Mouse (Mus musculus): Measurements from ENCODE around the gene Abhd12b. TPM values are rescaled to one million over a fixed set of nuclear protein-coding genes. Genes with fewer than 3 reads are reported as not detected.

Abhd12b gene
- total RNA-seq, 2 experiments from 2014 or later = not detected

DNA sequence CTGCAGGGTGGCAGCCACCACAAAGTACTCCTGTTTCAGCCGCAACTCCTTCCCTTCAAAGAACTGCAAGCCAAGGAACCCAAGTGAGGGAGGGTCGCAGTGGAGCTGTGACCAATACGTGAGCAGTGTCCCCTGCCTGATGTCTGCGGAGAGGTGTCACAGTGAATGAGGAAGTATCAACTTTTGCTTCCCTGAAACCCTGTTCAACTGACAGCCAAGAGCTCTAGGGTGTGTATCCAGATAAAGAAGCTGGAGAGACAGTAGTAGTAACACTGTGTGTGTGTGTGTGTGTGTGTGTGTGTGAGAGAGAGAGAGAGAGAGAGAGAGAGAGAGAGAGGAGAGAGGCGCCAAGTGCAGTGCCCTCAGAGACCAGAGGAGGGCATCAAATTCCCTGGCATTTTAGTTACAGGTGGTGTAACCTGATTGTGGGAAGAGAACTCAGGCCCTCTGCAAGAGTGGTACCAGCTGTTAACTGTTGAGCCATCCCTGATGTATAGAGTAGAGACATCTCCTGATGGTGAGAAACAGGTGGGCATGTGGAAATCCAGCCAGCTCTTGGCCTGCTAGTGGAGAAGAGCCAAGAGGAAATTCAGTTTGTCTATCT lies 48.1 kb downstream of the Abhd12b start:
- DNase-seq (ENCODE audit: low spot score in 2 of 2) = no peak

GRCm38 (mm10) chr12:70204433-70204832 lies 50.5 kb downstream of the Abhd12b start:
- DNase-seq (ENCODE audit: low spot score in 2 of 2) = no peak

DNA sequence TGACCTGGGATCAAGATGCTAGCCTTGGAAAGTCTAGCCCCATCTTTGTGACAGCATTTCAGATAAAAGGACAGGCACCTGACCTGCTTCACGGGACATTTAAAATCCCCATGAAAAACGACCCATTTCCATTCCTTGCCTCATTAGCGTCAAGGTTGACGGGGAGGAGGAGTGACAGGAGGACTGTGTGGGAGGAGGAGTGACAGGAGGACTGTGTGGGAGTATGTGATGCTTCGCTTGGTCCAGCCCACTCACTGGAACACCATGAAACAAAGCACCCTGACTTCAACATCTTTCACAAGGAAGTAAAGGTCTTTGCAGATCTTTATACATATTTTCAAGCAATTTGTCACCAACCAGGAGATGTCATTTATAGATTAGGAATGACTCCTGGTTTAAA lies 54.3 kb downstream of the Abhd12b start:
- DNase-seq (ENCODE audit: low spot score in 2 of 2) = no peak

GRCm38 (mm10) chr12:70212501-70212900 lies 58.6 kb downstream of the Abhd12b start:
- DNase-seq (ENCODE audit: low spot score in 2 of 2) = no peak

DNA sequence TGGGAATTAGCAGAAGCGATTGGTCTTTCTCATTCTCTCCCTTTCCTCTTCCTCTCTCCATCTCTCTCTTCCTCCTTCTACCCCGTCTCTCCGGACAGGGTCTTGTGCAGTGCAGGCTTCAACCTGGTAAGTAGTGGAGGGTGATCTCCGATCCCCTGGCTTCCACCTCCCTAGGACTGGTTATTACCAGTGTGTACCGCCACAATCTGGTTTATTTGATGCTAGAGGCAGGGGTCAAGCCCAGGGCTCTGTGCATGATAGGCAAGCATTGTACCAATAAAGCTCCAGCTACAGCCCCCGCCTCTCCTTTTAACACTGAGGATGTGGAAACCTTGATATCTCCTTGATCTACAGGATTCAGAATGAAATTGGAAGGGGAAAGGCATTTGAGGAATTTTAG lies 59.7 kb downstream of the Abhd12b start:
- no peak for DNase-seq (ENCODE audit: low spot score in 2 of 2)

DNA sequence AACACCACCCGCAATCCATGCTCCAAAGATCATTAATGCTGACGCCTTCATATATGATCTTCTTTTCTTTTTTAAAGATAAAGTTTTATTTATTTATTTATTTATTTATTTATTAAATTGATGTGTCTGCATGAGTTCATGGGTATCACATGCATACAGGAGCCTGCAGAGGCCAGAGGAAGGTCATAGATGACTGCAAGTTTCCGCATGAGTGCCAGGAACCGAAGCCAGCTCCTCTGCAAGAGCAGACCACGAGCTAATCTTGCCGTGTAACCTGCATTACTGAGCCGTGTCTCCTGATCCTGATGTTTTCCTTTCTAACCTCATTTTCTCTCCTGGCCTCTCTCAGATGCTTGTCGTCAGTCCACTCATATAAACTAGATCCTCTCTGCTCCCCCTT lies 60.3 kb downstream of the Abhd12b start:
- no peak for DNase-seq (ENCODE audit: low spot score in 2 of 2)

DNA sequence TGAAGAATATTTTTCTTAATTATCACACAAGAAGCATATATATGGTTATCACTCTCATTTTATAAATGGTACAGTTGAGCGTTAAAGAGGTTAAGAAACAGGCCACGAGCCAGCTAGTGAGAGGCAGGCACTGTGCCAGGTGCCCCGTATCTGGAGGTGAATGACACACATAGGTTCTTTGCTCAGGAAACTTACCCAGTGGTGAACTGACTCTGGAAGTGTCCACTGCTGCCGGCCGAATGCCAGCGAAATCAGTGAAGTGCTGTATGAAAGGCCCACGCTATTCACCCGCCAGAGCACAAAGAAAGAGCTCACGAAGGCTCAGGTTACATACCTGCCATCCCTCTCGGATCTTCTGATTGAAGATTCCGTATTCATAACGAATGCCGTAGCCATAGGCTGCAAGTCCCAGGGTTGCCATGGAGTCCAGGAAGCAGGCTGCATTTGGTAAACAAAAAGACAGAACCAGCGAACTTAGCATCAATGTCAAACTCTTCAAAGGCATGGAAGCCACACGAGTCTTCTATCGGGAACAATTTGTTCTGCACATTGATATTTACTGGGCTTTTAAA lies 62.4 kb downstream of the Abhd12b start:
- DNase-seq (ENCODE audit: low spot score in 2 of 2) = no peak

- no peak for DNase-seq (ENCODE audit: low spot score in 2 of 2)
These were observed 65.0 kb downstream of the Abhd12b start for GRCm38 (mm10) chr12:70218795-70219540.

DNA sequence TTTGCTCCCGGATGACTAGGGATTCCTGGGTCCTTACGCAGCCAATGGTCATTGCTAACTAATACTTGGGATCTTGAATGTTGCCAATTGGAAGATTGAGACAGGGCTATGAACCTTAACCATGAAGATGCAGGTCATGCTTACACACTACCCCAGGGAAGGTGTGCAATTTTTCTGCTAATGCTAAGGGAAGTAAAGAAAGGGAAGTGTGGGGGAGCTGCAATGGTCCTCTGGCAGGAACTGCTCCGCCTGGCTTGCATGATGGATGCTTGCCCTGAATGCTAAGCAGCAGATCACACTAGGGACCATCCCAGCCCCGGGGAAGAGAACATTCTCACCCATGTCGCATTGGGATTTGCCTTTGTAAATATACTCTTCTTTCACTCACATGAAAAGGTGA lies 67.5 kb downstream of the Abhd12b start:
- no peak for DNase-seq (ENCODE audit: low spot score in 2 of 2)

DNA sequence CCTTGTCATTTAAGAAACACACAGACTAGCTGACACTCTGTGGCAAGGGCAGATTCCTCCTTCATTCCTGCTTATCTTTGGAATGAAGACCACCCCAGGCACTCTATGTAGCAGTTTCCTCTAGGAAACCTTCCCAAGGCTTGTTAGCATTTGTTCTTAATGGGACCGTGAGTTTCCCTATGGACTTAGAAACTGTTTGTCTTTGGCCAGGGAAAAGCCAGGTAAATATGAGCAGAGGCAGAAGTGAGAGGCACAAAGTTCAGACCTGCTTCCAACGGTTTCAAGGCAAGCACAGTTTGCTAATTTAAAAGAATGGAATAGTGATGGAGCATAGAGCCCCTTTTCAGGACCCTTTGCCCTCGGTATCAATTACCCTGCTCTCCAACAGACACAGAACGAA lies 69.4 kb downstream of the Abhd12b start:
- no peak for DNase-seq (ENCODE audit: low spot score in 2 of 2)

DNA sequence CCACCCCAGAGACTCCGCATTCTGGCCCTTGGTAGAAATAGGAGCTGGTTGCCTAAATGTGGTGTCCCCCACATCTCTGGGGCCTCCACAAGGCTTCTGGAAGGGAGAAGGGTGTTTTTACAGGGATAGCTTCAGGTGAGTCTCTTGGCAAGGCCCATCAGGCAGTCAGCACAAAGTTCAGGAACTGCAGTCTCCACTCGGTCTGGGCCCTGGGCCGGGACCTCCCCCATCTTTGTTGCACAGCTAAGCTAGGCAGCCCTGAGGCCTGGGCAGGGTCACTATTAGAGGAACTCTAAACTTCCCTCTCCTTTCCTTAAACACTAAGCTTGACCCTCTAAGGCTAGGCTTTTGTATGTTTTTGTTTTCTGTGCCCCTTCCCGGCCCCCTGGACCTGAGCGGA lies 72.7 kb downstream of the Abhd12b start:
- DNase-seq (ENCODE audit: low spot score in 2 of 2) = no peak

- DNase-seq (ENCODE audit: low spot score in 2 of 2) = peak in 1 of 2 experiments; percentile 49
These were observed 73.4 kb downstream of the Abhd12b start for GRCm38 (mm10) chr12:70227121-70227932.

DNA sequence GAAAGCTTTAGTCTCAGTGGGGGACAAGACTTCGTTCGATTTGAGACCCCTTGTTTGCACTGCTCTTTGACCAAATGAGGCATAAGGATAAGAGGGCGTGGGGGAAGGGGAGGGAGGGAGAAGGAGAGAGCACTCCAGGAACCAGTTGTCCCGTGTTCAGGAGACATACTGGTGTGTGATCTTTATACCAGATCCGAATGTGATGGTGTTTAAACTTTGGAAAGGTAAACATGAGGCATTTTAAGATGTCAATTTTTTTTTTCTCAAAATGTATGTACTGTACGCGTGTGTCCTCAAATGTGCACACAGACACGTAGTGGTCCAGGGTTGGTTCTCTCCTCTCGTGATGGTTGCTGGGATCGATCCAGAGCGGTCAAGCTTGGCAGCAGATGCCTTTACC lies 74.2 kb downstream of the Abhd12b start:
- no peak for DNase-seq (ENCODE audit: low spot score in 2 of 2)

- DNase-seq (ENCODE audit: low spot score in 2 of 2) = no peak
These were observed 77.4 kb downstream of the Abhd12b start, which contains the start of gene Pygl for GRCm38 (mm10) chr12:70231294-70231693. Gene Pygl, minus strand, starts transcription at chr12:70231488.

- no peak for DNase-seq (ENCODE audit: low spot score in 2 of 2)
These were observed 78.1 kb downstream of the Abhd12b start for GRCm38 (mm10) chr12:70232020-70232544.

Other genes with a start within 250 kb of the Abhd12b start
- 10 to 100 TPM; 17.7 to 18.1 TPM for gene Sav1, start 167.1 kb upstream of the Abhd12b start, total RNA-seq (2021)
- gene Nin, start 40.4 kb upstream of the Abhd12b start, total RNA-seq (2021) = 10 to 100 TPM; 54.0 to 66.9 TPM
- gene Pygl, start 77.3 kb downstream of the Abhd12b start, total RNA-seq (2021) = 1 to 10 TPM; 3.8 to 5.8 TPM
- gene Trim9, start 193.5 kb downstream of the Abhd12b start, total RNA-seq (2021) = 100 to 1,000 TPM; 344 to 385 TPM